Mouse (Mus musculus) kidney, embryonic 14.5 days (tissue): ENCODE results near the gene Tfip11. TPM values are rescaled to one million over a fixed set of nuclear protein-coding genes. Genes with fewer than 3 reads are reported as not detected.

Experiments
- ATAC-seq: fragments of 200-750 bp; cut with Nextera tagmentation; 2 replicates; pipeline ENCODE4 v1.8.0; 2017; ENCODE audit warnings: moderate number of reproducible peaks, mild to moderate bottlenecking, moderate TSS enrichment, moderate library complexity; ENCODE audit not compliant: low FRiP score, low TSS enrichment
- H3K27ac ChIP-seq: fragments of 300-500 bp; sonication (generic); 2 replicates; pipeline ENCODE4 v1.5.1; 2014; ENCODE audit warnings: low read depth, mild to moderate bottlenecking, low read length, moderate library complexity, mixed read lengths
- H3K27me3 ChIP-seq: fragments of 300-500 bp; sonication (generic); 2 replicates; pipeline ENCODE4 v1.6.1; 2014; ENCODE audit warnings: mild to moderate bottlenecking, low read length; ENCODE audit not compliant: control insufficient read depth, insufficient read depth
- H3K36me3 ChIP-seq: fragments of 300-500 bp; sonication (generic); 2 replicates; pipeline ENCODE4 v1.6.1; 2014; ENCODE audit warnings: low read length, mixed read lengths; ENCODE audit not compliant: control insufficient read depth, insufficient read depth
- H3K4me1 ChIP-seq: fragments of 300-500 bp; sonication (generic); 2 replicates; pipeline ENCODE4 v1.6.1; 2014; ENCODE audit warnings: low read length, mixed read lengths; ENCODE audit not compliant: control insufficient read depth, insufficient read depth
- H3K4me2 ChIP-seq: fragments of 300-500 bp; sonication (generic); replicated peaks from 2 replicates; pipeline ENCODE4 v1.6.1; 2014; ENCODE audit warnings: low read depth, mild to moderate bottlenecking, low read length
- H3K4me3 ChIP-seq: fragments of 300-500 bp; sonication (generic); 2 replicates; pipeline ENCODE4 v1.5.1; 2014; ENCODE audit warnings: mild to moderate bottlenecking, low read length
- H3K9ac ChIP-seq: fragments of 300-500 bp; sonication (generic); 2 replicates; pipeline ENCODE4 v1.6.1; 2014; ENCODE audit warnings: low read depth, mild to moderate bottlenecking, low read length, moderate library complexity
- H3K9me3 ChIP-seq: fragments of 300-500 bp; sonication (generic); 2 replicates; pipeline ENCODE4 v1.6.1; 2016; ENCODE audit warnings: low read length; ENCODE audit not compliant: control insufficient read depth
- WGBS: fragments of 180-500 bp; shearing (Covaris S2); extraction: QIAGEN DNeasy Blood & Tissue Kit; methylation state at CpG from one replicate; pipeline ENCODE4 v1.1.7; 2014; 5-methylcytosine and 5-hydroxymethylcytosine counted together
- polyA plus RNA-seq: library from polyadenylated mRNA; unstranded; fragments of >200 nt; fragmentation: Nextera tagmentation; extraction: Ambion mirVana; gene quantifications from 2 replicates; pipeline ENCODE4 v1.2.1, GENCODE M21; 2014

Tfip11 gene
- polyA plus RNA-seq, 1 experiment from 2014 or later: 22.3 TPM

DNA sequence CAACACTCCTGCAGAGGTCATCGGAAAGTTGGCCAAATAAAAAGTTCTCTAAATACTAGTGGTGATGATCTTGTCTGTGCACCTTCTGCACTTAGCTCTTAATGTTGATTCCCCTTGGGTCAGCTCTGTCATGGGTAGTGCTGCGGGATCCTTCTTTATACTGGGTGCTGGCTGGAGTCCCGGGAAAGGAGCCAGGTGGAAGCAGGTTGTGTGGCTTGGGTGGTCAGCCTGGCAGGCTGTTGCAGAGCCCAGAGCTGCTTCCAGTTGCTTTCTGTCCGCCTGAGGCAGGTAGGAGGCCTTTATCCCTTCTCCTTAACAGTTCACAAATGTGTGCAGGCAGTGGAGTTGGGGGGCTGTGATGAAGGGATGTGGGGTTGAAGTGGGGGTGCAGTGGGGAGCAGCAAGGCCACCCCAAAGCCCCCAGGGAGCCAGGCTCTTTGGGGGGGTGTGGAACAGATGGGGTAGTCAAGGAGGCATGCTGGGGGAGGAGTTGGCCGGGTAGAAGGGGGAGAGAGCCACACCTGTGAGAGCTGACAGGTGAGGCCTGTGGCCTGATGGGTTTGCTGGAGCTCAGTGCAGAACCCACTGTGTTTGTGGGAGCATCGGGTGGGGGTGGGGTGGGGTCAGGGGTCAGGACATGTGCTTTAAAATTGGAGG, 43.9 kb upstream of the Tfip11 start:
- H3K27me3 ChIP-seq: no peaks in the 10 kb centered on the region
- no peak overlapping the region for H3K9ac ChIP-seq
- H3K4me2 ChIP-seq: no peak overlapping the region
- 76% methylated on average over 6 of the region's 6 CpGs for WGBS
- H3K27ac ChIP-seq: no peak overlapping the region
- no peaks in the 10 kb centered on the region for H3K9me3 ChIP-seq
- H3K4me1 ChIP-seq: peaks cover 45% of the 10 kb centered on the region
- no peak for ATAC-seq
- no peak overlapping the region for H3K4me3 ChIP-seq
- H3K36me3 ChIP-seq: no peaks in the 10 kb centered on the region

GRCm38 (mm10) chr5:112282780-112283482, 43.2 kb upstream of the Tfip11 start:
- WGBS: 70% methylated on average over 9 of the region's 9 CpGs
- ATAC-seq: no peak
- no peak overlapping the region for H3K4me2 ChIP-seq
- no peaks in the 10 kb centered on the region for H3K9me3 ChIP-seq
- no peaks in the 10 kb centered on the region for H3K36me3 ChIP-seq
- H3K27ac ChIP-seq: peak overlapping the region; percentile 73; the same call in 1 of the 2 replicates
- H3K4me3 ChIP-seq: no peak overlapping the region
- no peaks in the 10 kb centered on the region for H3K27me3 ChIP-seq
- H3K9ac ChIP-seq: 0 out of 2 replicates have a peak overlapping the region, but pooled peaks have one; percentile 18
- peaks cover 43% of the 10 kb centered on the region for H3K4me1 ChIP-seq

- H3K27me3 ChIP-seq: no peaks in the 10 kb centered on the region
- H3K36me3 ChIP-seq: no peaks in the 10 kb centered on the region
- no peak overlapping the region for H3K4me2 ChIP-seq
- H3K9ac ChIP-seq: no peak overlapping the region
- peaks cover 50% of the 10 kb centered on the region for H3K4me1 ChIP-seq
- ATAC-seq: no peak
- H3K9me3 ChIP-seq: no peaks in the 10 kb centered on the region
- 71% methylated on average over 10 of the region's 10 CpGs for WGBS
- H3K27ac ChIP-seq: peak overlapping the region; percentile 55; the same call in 1 of the 2 replicates
- H3K4me3 ChIP-seq: no peak overlapping the region
Observed at GRCm38 (mm10) chr5:112283543-112284202, 42.5 kb upstream of the Tfip11 start.

DNA sequence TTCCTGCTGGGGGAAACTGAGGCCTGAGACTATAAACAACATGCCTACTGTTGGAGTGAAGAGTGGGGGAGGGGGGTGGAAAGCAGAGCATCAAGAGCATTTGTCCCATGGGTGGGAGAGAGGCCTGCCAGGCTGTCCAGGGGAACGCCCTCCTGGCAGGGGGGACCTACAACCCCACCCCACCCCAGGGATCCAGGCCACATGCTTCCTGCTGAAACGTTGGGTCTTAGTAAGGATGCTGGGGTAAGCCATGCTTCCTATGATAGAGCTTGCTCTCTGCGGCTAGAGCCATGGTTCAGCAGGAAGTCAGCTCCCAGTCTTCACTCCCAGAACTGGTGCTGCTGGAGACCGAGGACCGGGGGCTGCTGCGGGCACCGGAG, 42.0 kb upstream of the Tfip11 start:
- WGBS: 73% methylated on average over 7 of the region's 7 CpGs

GRCm38 (mm10) chr5:112285548-112286085, 40.5 kb upstream of the Tfip11 start:
- Histone ChIP-seq H3K4me1 (peaks cover 46% of the 10 kb centered on the region), H3K27me3 (no peaks in the 10 kb centered on the region), H3K27ac (no peak overlapping the region), H3K4me2 (no peak overlapping the region), H3K4me3 (no peak overlapping the region), H3K36me3 (no peaks in the 10 kb centered on the region), H3K9ac (no peak overlapping the region), H3K9me3 (no peaks in the 10 kb centered on the region)
- ATAC-seq: no peak
- WGBS: 89% methylated on average over 7 of the region's 7 CpGs

More for the DNA sequence above, 42.0 kb upstream of the Tfip11 start:
- Histone ChIP-seq H3K9ac (no peak overlapping the region), H3K4me3 (no peak overlapping the region), H3K27ac (peak overlapping the region; percentile 55; the same call in 1 of the 2 replicates), H3K4me2 (no peak overlapping the region), H3K9me3 (no peaks in the 10 kb centered on the region), H3K36me3 (no peaks in the 10 kb centered on the region), H3K4me1 (peaks cover 49% of the 10 kb centered on the region), H3K27me3 (no peaks in the 10 kb centered on the region)
- ATAC-seq: no peak

DNA sequence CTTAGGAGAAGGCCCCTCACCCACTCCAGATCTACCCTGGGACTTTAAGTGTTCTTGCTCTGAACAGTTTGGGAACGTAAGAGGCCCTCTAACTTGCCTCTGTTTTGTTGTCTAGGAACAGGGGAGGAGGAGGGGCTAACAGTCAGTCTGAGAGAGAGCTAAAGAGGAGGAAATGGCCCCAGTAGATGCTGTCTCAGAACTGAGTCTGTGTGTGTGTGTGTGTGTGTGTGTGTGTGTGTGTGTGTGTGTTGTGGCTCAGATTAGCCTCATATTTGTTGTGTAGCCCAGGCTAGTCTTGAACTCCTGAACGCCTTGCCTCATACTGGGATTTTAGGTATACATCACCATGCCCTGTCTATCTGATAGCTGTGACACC, 39.6 kb upstream of the Tfip11 start:
- 77% methylated on average over 2 of the region's 2 CpGs for WGBS
- Histone ChIP-seq H3K4me1 (peaks cover 44% of the 10 kb centered on the region), H3K27me3 (no peaks in the 10 kb centered on the region)

GRCm38 (mm10) chr5:112286984-112287641, 39.0 kb upstream of the Tfip11 start:
- Histone ChIP-seq H3K9ac (no peak overlapping the region), H3K27ac (no peak overlapping the region), H3K36me3 (no peaks in the 10 kb centered on the region), H3K4me3 (no peak overlapping the region), H3K4me2 (no peak overlapping the region), H3K4me1 (peaks cover 44% of the 10 kb centered on the region), H3K9me3 (no peaks in the 10 kb centered on the region), H3K27me3 (no peaks in the 10 kb centered on the region)
- ATAC-seq: no peak
- WGBS: 67% methylated on average over 11 of the region's 11 CpGs

More for the DNA sequence above, 39.6 kb upstream of the Tfip11 start:
- no peak for ATAC-seq
- Histone ChIP-seq H3K36me3 (no peaks in the 10 kb centered on the region), H3K9me3 (no peaks in the 10 kb centered on the region), H3K4me2 (no peak overlapping the region), H3K9ac (no peak overlapping the region), H3K27ac (no peak overlapping the region), H3K4me3 (no peak overlapping the region)

- Histone ChIP-seq H3K9ac (no peak overlapping the region), H3K4me1 (peaks cover 40% of the 10 kb centered on the region), H3K36me3 (no peaks in the 10 kb centered on the region), H3K27ac (no peak overlapping the region), H3K27me3 (no peaks in the 10 kb centered on the region), H3K9me3 (no peaks in the 10 kb centered on the region), H3K4me3 (no peak overlapping the region), H3K4me2 (no peak overlapping the region)
- no peak for ATAC-seq
- 69% methylated on average over 2 of the region's 2 CpGs for WGBS
Observed at GRCm38 (mm10) chr5:112287652-112288051, 38.5 kb upstream of the Tfip11 start.
